26 mouse cellular contexts compared by ENCODE assay signal in genomic region chr4:129030746-129031145, GRCm38 (mm10).
"Had no signal": no experiment of that assay in that cellular context is flagged by ENCODE, and none has a peak within 500 bp of the region (broad histone marks: within the 10 kb centered on the region; RNA-seq: fewer than 3 reads in every experiment).

No protein-coding gene starts in this region.

- H3K27me3 ChIP-seq: hindbrain, embryonic 15.5 days; intestine, embryonic 15.5 days; limb, embryonic 12.5 days had no signal

- H3K4me2 ChIP-seq: heart, embryonic 12.5 days; hindbrain, embryonic 13.5 days; hindbrain, embryonic 15.5 days; intestine, embryonic 15.5 days; limb, embryonic 12.5 days; liver, embryonic 11.5 days; liver, embryonic 13.5 days; liver, embryonic 15.5 days had no signal

- ATAC-seq: hindbrain, postnatal 0 days; inflammation-experienced regulatory T-cells, adult 6 months; intestine, embryonic 15.5 days; intestine, postnatal 0 days had no signal

- DNase-seq: gastrocnemius, postnatal 10 days; gastrocnemius, postnatal 25 days; heart, postnatal 10 days; heart, postnatal 4 days; kidney, adult 18-20 months; kidney, adult 8-10 months; kidney, postnatal 10 days; kidney, postnatal 25 days; kidney, postnatal 4 days; liver; liver, embryonic 13.5 days had no signal

- H3K36me3 ChIP-seq: heart, embryonic 10.5 days; heart, embryonic 12.5 days; hindbrain, embryonic 10.5 days; hindbrain, embryonic 13.5 days; hindbrain, embryonic 15.5 days; intestine, embryonic 15.5 days; limb, embryonic 10.5 days; limb, embryonic 12.5 days; liver, embryonic 13.5 days; liver, embryonic 15.5 days had no signal

- H3K9me3 ChIP-seq: heart, embryonic 10.5 days; heart, embryonic 12.5 days; hindbrain, embryonic 10.5 days; hindbrain, embryonic 13.5 days; hindbrain, embryonic 15.5 days; intestine, embryonic 15.5 days; limb, embryonic 10.5 days; limb, embryonic 12.5 days; liver, embryonic 13.5 days; liver, embryonic 15.5 days had no signal

- H3K4me3 ChIP-seq: heart, embryonic 10.5 days; heart, embryonic 12.5 days; hindbrain, embryonic 10.5 days; hindbrain, embryonic 13.5 days; hindbrain, embryonic 15.5 days; intestine, embryonic 15.5 days; layer of hippocampus, adult 2 months; left cerebral cortex, adult 2 months; limb, embryonic 10.5 days; limb, embryonic 12.5 days; liver, embryonic 13.5 days; liver, embryonic 15.5 days had no signal

- H3K9ac ChIP-seq: heart, embryonic 12.5 days; hindbrain, embryonic 13.5 days; hindbrain, embryonic 15.5 days; intestine, embryonic 15.5 days; limb, embryonic 12.5 days; liver, embryonic 13.5 days; liver, embryonic 15.5 days had no signal

- H3K27ac ChIP-seq: heart, embryonic 10.5 days; hindbrain, embryonic 10.5 days; hindbrain, embryonic 13.5 days; hindbrain, embryonic 15.5 days; hindbrain, postnatal 0 days; intestine, embryonic 15.5 days; layer of hippocampus, adult 2 months; left cerebral cortex, adult 2 months; limb, embryonic 10.5 days; limb, embryonic 12.5 days; liver, embryonic 13.5 days; liver, embryonic 15.5 days had no signal
